In genomic region chr4:123749484-123750130, GRCm38 (mm10) we compare ENCODE assay signal across 1 mouse cellular context.
TF ChIP-seq lines count a peak whose summit lies in the region.

No protein-coding gene starts in this region.

TF ChIP-seq in CH12.LX, 34 proteins besides CTCF, POLR2A, EP300 and RAD21 (continued from another document):
- TF ChIP-seq ZMIZ1 (IDR thresholded peaks at IDR 0.05; ENCODE audit: low read depth, low read length) (no peak), IRF4 (IDR thresholded peaks at IDR 0.05; ENCODE audit: low read depth, low read length) (no peak), KAT2A (IDR thresholded peaks at IDR 0.05; ENCODE audit: insufficient replicate concordance, low read length) (no peak), JUND (conservative IDR thresholded peaks at IDR 0.05; ENCODE audit: low read depth, low read length) (no peak), CHD2 (IDR thresholded peaks at IDR 0.05; ENCODE audit: low read length) (no peak), JUN (IDR thresholded peaks at IDR 0.05; ENCODE audit: insufficient read depth, low read depth, low read length) (no peak), MAZ (IDR thresholded peaks at IDR 0.05; ENCODE audit: low read depth, low read length) (no peak)
TF ChIP-seq in CH12.LX: peak in this region for 0.
